Mouse (Mus musculus): ENCODE measurements at regions not wholly inside any gene's neighbourhood (a gene's known extent, or its start where the extent isn't known, plus 50 kb on each side); places are given as distances from the start of the nearest gene placed in this dataset.

- H3K36me3 ChIP-seq (ENCODE audit: control insufficient read depth, insufficient read depth, low read length, poor library complexity, severe bottlenecking): no peaks in the 10 kb centered on the region
- TF ChIP-seq POLR2A (IDR thresholded peaks at IDR 0.05; ENCODE audit: insufficient read depth, low read length): no peak
- TF ChIP-seq CTCF (IDR thresholded peaks at IDR 0.05; ENCODE audit: low read depth, low read length): no peak
- TF ChIP-seq EP300 (IDR thresholded peaks at IDR 0.05; ENCODE audit: insufficient read depth, low read depth, low read length): no peak
- H3K9me3 ChIP-seq (replicated peaks; ENCODE audit: control insufficient read depth, insufficient read depth, low read length, poor library complexity, severe bottlenecking): no peaks in the 10 kb centered on the region
- no peak overlapping the region for H3K27ac ChIP-seq (ENCODE audit: insufficient read depth, low read length)
- H3K27me3 ChIP-seq (ENCODE audit: control insufficient read depth, insufficient read depth, low read length, poor library complexity, severe bottlenecking): no peaks in the 10 kb centered on the region
- H3K4me3 ChIP-seq (ENCODE audit: low read depth, low read length): no peak overlapping the region
- H3K4me1 ChIP-seq (ENCODE audit: control insufficient read depth, insufficient read depth, low read length): no peaks in the 10 kb centered on the region
- H3K9ac ChIP-seq (ENCODE audit: low read depth, poor library complexity, severe bottlenecking): no peak overlapping the region
These were observed 98.7 kb upstream of the Wls start for GRCm38 (mm10) chr3:159740600-159741279.

GRCm38 (mm10) chr3:159741816-159742215 is 97.7 kb upstream of the Wls start:
- H3K27me3 ChIP-seq (ENCODE audit: control insufficient read depth, insufficient read depth, low read length, poor library complexity, severe bottlenecking): no peaks in the 10 kb centered on the region
- no peaks in the 10 kb centered on the region for H3K36me3 ChIP-seq (ENCODE audit: control insufficient read depth, insufficient read depth, low read length, poor library complexity, severe bottlenecking)
- no peaks in the 10 kb centered on the region for H3K9me3 ChIP-seq (replicated peaks; ENCODE audit: control insufficient read depth, insufficient read depth, low read length, poor library complexity, severe bottlenecking)
- H3K4me3 ChIP-seq (ENCODE audit: low read depth, low read length): no peak overlapping the region
- no peaks in the 10 kb centered on the region for H3K4me1 ChIP-seq (ENCODE audit: control insufficient read depth, insufficient read depth, low read length)
- no peak overlapping the region for H3K27ac ChIP-seq (ENCODE audit: insufficient read depth, low read length)
- no peak overlapping the region for H3K9ac ChIP-seq (ENCODE audit: low read depth, poor library complexity, severe bottlenecking)
- no peak for TF ChIP-seq EP300 (IDR thresholded peaks at IDR 0.05; ENCODE audit: insufficient read depth, low read depth, low read length)
- TF ChIP-seq POLR2A (IDR thresholded peaks at IDR 0.05; ENCODE audit: insufficient read depth, low read length): no peak
- no peak for TF ChIP-seq CTCF (IDR thresholded peaks at IDR 0.05; ENCODE audit: low read depth, low read length)

GRCm38 (mm10) chr3:159759740-159760139 is 79.7 kb upstream of the Wls start:
- Histone ChIP-seq H3K27me3 (ENCODE audit: control insufficient read depth, insufficient read depth, low read length, poor library complexity, severe bottlenecking) (no peaks in the 10 kb centered on the region), H3K27ac (ENCODE audit: insufficient read depth, low read length) (no peak overlapping the region)
- TF ChIP-seq CTCF (IDR thresholded peaks at IDR 0.05; ENCODE audit: low read depth, low read length) (no peak), POLR2A (IDR thresholded peaks at IDR 0.05; ENCODE audit: insufficient read depth, low read length) (no peak), EP300 (IDR thresholded peaks at IDR 0.05; ENCODE audit: insufficient read depth, low read depth, low read length) (no peak)

GRCm38 (mm10) chr3:159760293-159760692 is 79.2 kb upstream of the Wls start:
- no peaks in the 10 kb centered on the region for H3K27me3 ChIP-seq (ENCODE audit: control insufficient read depth, insufficient read depth, low read length, poor library complexity, severe bottlenecking)
- no peaks in the 10 kb centered on the region for H3K4me1 ChIP-seq (ENCODE audit: control insufficient read depth, insufficient read depth, low read length)
- H3K9me3 ChIP-seq (replicated peaks; ENCODE audit: control insufficient read depth, insufficient read depth, low read length, poor library complexity, severe bottlenecking): no peaks in the 10 kb centered on the region
- no peak for TF ChIP-seq POLR2A (IDR thresholded peaks at IDR 0.05; ENCODE audit: insufficient read depth, low read length)
- no peak for TF ChIP-seq CTCF (IDR thresholded peaks at IDR 0.05; ENCODE audit: low read depth, low read length)
- TF ChIP-seq EP300 (IDR thresholded peaks at IDR 0.05; ENCODE audit: insufficient read depth, low read depth, low read length): no peak
- no peak overlapping the region for H3K4me3 ChIP-seq (ENCODE audit: low read depth, low read length)
- H3K27ac ChIP-seq (ENCODE audit: insufficient read depth, low read length): no peak overlapping the region
- no peaks in the 10 kb centered on the region for H3K36me3 ChIP-seq (ENCODE audit: control insufficient read depth, insufficient read depth, low read length, poor library complexity, severe bottlenecking)
- no peak overlapping the region for H3K9ac ChIP-seq (ENCODE audit: low read depth, poor library complexity, severe bottlenecking)

More at GRCm38 (mm10) chr3:159759740-159760139, 79.7 kb upstream of the Wls start:
- Histone ChIP-seq H3K4me1 (ENCODE audit: control insufficient read depth, insufficient read depth, low read length) (no peaks in the 10 kb centered on the region), H3K9me3 (replicated peaks; ENCODE audit: control insufficient read depth, insufficient read depth, low read length, poor library complexity, severe bottlenecking) (no peaks in the 10 kb centered on the region), H3K4me3 (ENCODE audit: low read depth, low read length) (no peak overlapping the region), H3K9ac (ENCODE audit: low read depth, poor library complexity, severe bottlenecking) (no peak overlapping the region), H3K36me3 (ENCODE audit: control insufficient read depth, insufficient read depth, low read length, poor library complexity, severe bottlenecking) (no peaks in the 10 kb centered on the region)

- Histone ChIP-seq H3K4me1 (ENCODE audit: control insufficient read depth, insufficient read depth, low read length) (no peaks in the 10 kb centered on the region), H3K27ac (ENCODE audit: insufficient read depth, low read length) (no peak overlapping the region), H3K36me3 (ENCODE audit: control insufficient read depth, insufficient read depth, low read length, poor library complexity, severe bottlenecking) (no peaks in the 10 kb centered on the region), H3K4me3 (ENCODE audit: low read depth, low read length) (no peak overlapping the region), H3K9ac (ENCODE audit: low read depth, poor library complexity, severe bottlenecking) (no peak overlapping the region), H3K9me3 (replicated peaks; ENCODE audit: control insufficient read depth, insufficient read depth, low read length, poor library complexity, severe bottlenecking) (no peaks in the 10 kb centered on the region), H3K27me3 (ENCODE audit: control insufficient read depth, insufficient read depth, low read length, poor library complexity, severe bottlenecking) (no peaks in the 10 kb centered on the region)
- no peak for TF ChIP-seq CTCF (IDR thresholded peaks at IDR 0.05; ENCODE audit: low read depth, low read length)
- no peak for TF ChIP-seq EP300 (IDR thresholded peaks at IDR 0.05; ENCODE audit: insufficient read depth, low read depth, low read length)
- TF ChIP-seq POLR2A (IDR thresholded peaks at IDR 0.05; ENCODE audit: insufficient read depth, low read length): no peak
These were observed 78.5 kb upstream of the Wls start for GRCm38 (mm10) chr3:159760949-159761348.

GRCm38 (mm10) chr3:159782222-159782844 is 57.1 kb upstream of the Wls start:
- Histone ChIP-seq H3K9me3 (replicated peaks; ENCODE audit: control insufficient read depth, insufficient read depth, low read length, poor library complexity, severe bottlenecking) (no peaks in the 10 kb centered on the region), H3K4me1 (ENCODE audit: control insufficient read depth, insufficient read depth, low read length) (no peaks in the 10 kb centered on the region), H3K9ac (ENCODE audit: low read depth, poor library complexity, severe bottlenecking) (no peak overlapping the region), H3K27ac (ENCODE audit: insufficient read depth, low read length) (no peak overlapping the region), H3K27me3 (ENCODE audit: control insufficient read depth, insufficient read depth, low read length, poor library complexity, severe bottlenecking) (peaks cover 1% of the 10 kb centered on the region; the same call in 1 of the 2 replicates), H3K36me3 (ENCODE audit: control insufficient read depth, insufficient read depth, low read length, poor library complexity, severe bottlenecking) (no peaks in the 10 kb centered on the region), H3K4me3 (ENCODE audit: low read depth, low read length) (no peak overlapping the region)
- TF ChIP-seq CTCF (IDR thresholded peaks at IDR 0.05; ENCODE audit: low read depth, low read length) (no peak), POLR2A (IDR thresholded peaks at IDR 0.05; ENCODE audit: insufficient read depth, low read length) (no peak), EP300 (IDR thresholded peaks at IDR 0.05; ENCODE audit: insufficient read depth, low read depth, low read length) (no peak)
